Mouse (Mus musculus) thymus, adult 2 months (tissue): ENCODE results near the gene Klhl40.

Source experiments
- CTCF ChIP-seq: fragments of 200-500 bp; IDR thresholded peaks from 2 replicates; pipeline ENCODE4 v1.5.1; 2012; ENCODE audit warnings: mild to moderate bottlenecking, control low read depth, low read length, moderate library complexity, borderline replicate concordance; ENCODE audit not compliant: control insufficient read depth, poor library complexity, insufficient read depth; ENCODE audit errors: extremely low read depth
- POLR2A ChIP-seq: fragments of 200-500 bp; IDR thresholded peaks from 2 replicates; pipeline ENCODE4 v1.6.1; 2012; ENCODE audit warnings: mild to moderate bottlenecking, low read length, control low read depth, moderate library complexity; ENCODE audit not compliant: control insufficient read depth, poor library complexity, insufficient read depth; ENCODE audit errors: extremely low read depth

GRCm38 (mm10) chr9:121756785-121757184, 20.6 kb upstream of the Klhl40 start:
- no peak for TF ChIP-seq POLR2A
- TF ChIP-seq CTCF = no peak
